Mouse (Mus musculus) spleen, adult 2 months (tissue): ENCODE results near the gene Fyb.

Source experiments
- CTCF ChIP-seq: fragments of 200-500 bp; IDR thresholded peaks from 2 replicates; pipeline ENCODE4 v1.5.1; 2011; ENCODE audit warnings: mild to moderate bottlenecking, inconsistent platforms; ENCODE audit not compliant: insufficient read depth, insufficient read length, insufficient replicate concordance; ENCODE audit errors: extremely low read depth
- POLR2A ChIP-seq: fragments of 200-500 bp; IDR thresholded peaks from 2 replicates; pipeline ENCODE4 v1.6.1; 2011; ENCODE audit warnings: low read depth, low read length, inconsistent platforms

GRCm38 (mm10) chr15:6708526-6709441 lies 186.1 kb downstream of the Fyb start:
- no peak for TF ChIP-seq CTCF
- no peak for TF ChIP-seq POLR2A
